Mouse (Mus musculus) intestine, postnatal 0 days (tissue): ENCODE measurements around the gene Npm3. TPM values are rescaled to one million over a fixed set of nuclear protein-coding genes. Genes with fewer than 3 reads are reported as not detected.

ENCODE experiments used
- ATAC-seq: fragments of 200-750 bp; cut with Nextera tagmentation; 2 replicates; pipeline ENCODE4 v1.8.0; 2017; ENCODE audit warnings: mild to moderate bottlenecking, moderate TSS enrichment, moderate library complexity
- H3K27ac ChIP-seq: fragments of 300-500 bp; sonication (generic); 2 replicates; pipeline ENCODE4 v1.5.1; 2014; ENCODE audit warnings: mild to moderate bottlenecking, low read depth, low read length, moderate library complexity
- H3K27me3 ChIP-seq: fragments of 300-500 bp; sonication (generic); replicated peaks from 2 replicates; pipeline ENCODE4 v1.6.1; 2014; ENCODE audit warnings: low read length, mixed read lengths; ENCODE audit not compliant: control insufficient read depth, insufficient read depth
- H3K36me3 ChIP-seq: fragments of 300-500 bp; sonication (generic); 2 replicates; pipeline ENCODE4 v1.6.1; 2014; ENCODE audit warnings: mild to moderate bottlenecking, moderate library complexity; ENCODE audit not compliant: control insufficient read depth, insufficient read depth
- H3K4me1 ChIP-seq: fragments of 300-500 bp; sonication (generic); replicated peaks from 2 replicates; pipeline ENCODE4 v1.6.1; 2014; ENCODE audit warnings: antibody characterized with exemption, low read length, mixed read lengths; ENCODE audit not compliant: control insufficient read depth, insufficient read depth
- H3K4me2 ChIP-seq: fragments of 300-500 bp; sonication (generic); replicated peaks from 2 replicates; pipeline ENCODE4 v1.6.1; 2014; ENCODE audit warnings: low read depth, mild to moderate bottlenecking, moderate library complexity
- H3K4me3 ChIP-seq: fragments of 300-500 bp; sonication (generic); 2 replicates; pipeline ENCODE4 v1.5.1; 2014; ENCODE audit warnings: low read depth, low read length
- H3K9ac ChIP-seq: fragments of 300-500 bp; sonication (generic); 2 replicates; pipeline ENCODE4 v1.6.1; 2014; ENCODE audit warnings: mild to moderate bottlenecking, low read depth, low read length
- H3K9me3 ChIP-seq: fragments of 300-500 bp; sonication (generic); 2 replicates; pipeline ENCODE4 v1.6.1; 2016; ENCODE audit warnings: mixed run types; ENCODE audit not compliant: control insufficient read depth
- CTCF ChIP-seq: sonication (generic); IDR thresholded peaks from 2 replicates; pipeline ENCODE4 v1.5.1; 2016; ENCODE audit warnings: low read depth, mild to moderate bottlenecking, control low read depth, antibody characterized with exemption, moderate library complexity
- WGBS: fragments of 180-500 bp; shearing (Covaris S2); extraction: QIAGEN DNeasy Blood & Tissue Kit; methylation state at CpG from one replicate; pipeline ENCODE4 v1.1.7; 2014; 5-methylcytosine and 5-hydroxymethylcytosine counted together
- polyA plus RNA-seq: library from polyadenylated mRNA; unstranded; fragments of >200 nt; fragmentation: Nextera tagmentation; extraction: Ambion mirVana; gene quantifications from 2 replicates; pipeline ENCODE4 v1.2.1, GENCODE M21; 2015

Gene Npm3
- polyA plus RNA-seq, 1 experiment from 2014 or later = 9.0 TPM

GRCm38 (mm10) chr19:45708704-45709103, 40.7 kb downstream of the Npm3 start:
- Histone ChIP-seq H3K9me3 (no peaks in the 10 kb centered on the region), H3K27ac (no peak overlapping the region), H3K4me1 (no peaks in the 10 kb centered on the region; the same call in 1 of the 2 replicates), H3K36me3 (no peaks in the 10 kb centered on the region), H3K4me3 (no peak overlapping the region), H3K4me2 (no peak overlapping the region), H3K9ac (no peak overlapping the region), H3K27me3 (no peaks in the 10 kb centered on the region)
- no peak for ATAC-seq
- 59% methylated on average over 3 of the region's 3 CpGs for WGBS
- TF ChIP-seq CTCF = no peak

Other genes starting within 250 kb of the Npm3 start
- gene Poll, start 189.1 kb downstream of the Npm3 start, polyA plus RNA-seq = 5.8 and 6.0 TPM in 2 replicates
- gene Gm17018, start 189.0 kb downstream of the Npm3 start, polyA plus RNA-seq = 24.7 and 27.1 TPM in 2 replicates
- 2.6 and 3.3 TPM in 2 replicates for gene Fbxw4, start 89.3 kb downstream of the Npm3 start, polyA plus RNA-seq
- gene Fgf8, start 6.7 kb downstream of the Npm3 start, polyA plus RNA-seq = not detected in 2 replicates
- gene Mgea5, start 34.2 kb upstream of the Npm3 start, polyA plus RNA-seq = 18.2 and 19.3 TPM in 2 replicates
- 3.6 and 4.7 TPM in 2 replicates for gene Kcnip2, start 66.5 kb upstream of the Npm3 start, polyA plus RNA-seq
- gene Armh3, start 248.9 kb upstream of the Npm3 start, polyA plus RNA-seq = 9.9 and 10.1 TPM in 2 replicates